Mouse (Mus musculus): ENCODE results near the gene Tbck.

DNA sequence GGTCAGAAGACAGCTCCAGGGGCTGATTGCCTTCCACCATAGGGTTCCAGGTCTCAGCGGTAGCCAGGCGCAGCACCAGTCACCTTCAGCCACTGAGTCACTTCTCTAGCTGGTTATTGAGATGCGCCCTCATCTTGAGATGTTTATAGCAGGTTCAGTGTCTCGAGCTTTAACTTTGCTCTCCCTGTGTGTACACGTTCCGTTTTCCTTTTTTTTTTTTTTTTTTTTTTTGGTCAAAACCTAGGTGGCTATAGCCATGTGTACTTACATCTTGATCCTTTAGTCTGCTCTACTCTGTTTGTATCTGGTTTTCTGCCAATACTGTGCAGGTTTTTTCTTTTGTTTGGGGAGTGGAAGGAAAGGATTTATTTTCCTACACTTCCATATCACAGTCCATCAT, 100.8 kb downstream of the Tbck start:
- TF ChIP-seq CTCF (IDR thresholded peaks at IDR 0.05; ENCODE audit: borderline replicate concordance, insufficient read depth, low read length), result no peak
- TF ChIP-seq POLR2A (IDR thresholded peaks at IDR 0.05; ENCODE audit: low read depth, low read length), result no peak

All from embryonic fibroblast, embryonic 13.5 days (primary cell).